Mouse (Mus musculus) embryonic facial prominence, embryonic 15.5 days (tissue): ENCODE measurements around the gene Dna2. TPM values are rescaled to one million over a fixed set of nuclear protein-coding genes. Genes with fewer than 3 reads are reported as not detected.
A peak's percentile ranks its signal among the peaks of the same experiment; 100 is the strongest.

Experiments used
- ATAC-seq: fragments of 200-750 bp; cut with Nextera tagmentation; 2 replicates; pipeline ENCODE4 v1.8.0; 2017; ENCODE audit warnings: low read depth, moderate TSS enrichment; ENCODE audit not compliant: insufficient number of reproducible peaks, low FRiP score, low TSS enrichment
- H3K27ac ChIP-seq: fragments of 300-500 bp; sonication (generic); replicated peaks from 2 replicates; pipeline ENCODE4 v1.5.1; 2015; ENCODE audit warnings: mild to moderate bottlenecking, inconsistent platforms
- H3K27me3 ChIP-seq: fragments of 300-500 bp; sonication (generic); 2 replicates; pipeline ENCODE4 v1.6.1; 2015; ENCODE audit warnings: inconsistent platforms
- H3K36me3 ChIP-seq: fragments of 300-500 bp; sonication (generic); 2 replicates; pipeline ENCODE4 v1.6.1; 2015; ENCODE audit warnings: mild to moderate bottlenecking, inconsistent platforms
- H3K4me1 ChIP-seq: fragments of 300-500 bp; sonication (generic); 2 replicates; pipeline ENCODE4 v1.6.1; 2015; ENCODE audit warnings: inconsistent platforms
- H3K4me2 ChIP-seq: fragments of 300-500 bp; sonication (generic); replicated peaks from 2 replicates; pipeline ENCODE4 v1.6.1; 2015; ENCODE audit warnings: mild to moderate bottlenecking, inconsistent platforms
- H3K4me3 ChIP-seq: fragments of 300-500 bp; sonication (generic); replicated peaks from 2 replicates; pipeline ENCODE4 v1.5.1; 2015; ENCODE audit warnings: mild to moderate bottlenecking, inconsistent platforms
- H3K9ac ChIP-seq: fragments of 300-500 bp; sonication (generic); 2 replicates; pipeline ENCODE4 v1.6.1; 2015; ENCODE audit warnings: inconsistent platforms
- H3K9me3 ChIP-seq: fragments of 300-500 bp; sonication (generic); replicated peaks from 2 replicates; pipeline ENCODE4 v1.6.1; 2016; ENCODE audit warnings: inconsistent platforms
- whole genome bisulfite sequencing: fragments of 180-500 bp; shearing (Covaris S2); methylation state at CpG from one replicate; pipeline ENCODE4 v1.1.7; 2015; 5-methylcytosine and 5-hydroxymethylcytosine counted together
- polyA plus RNA-seq: library from polyadenylated mRNA; unstranded; fragments of >200 nt; fragmentation: Nextera tagmentation; extraction: Ambion mirVana; gene quantifications from 2 replicates; pipeline ENCODE4 v1.2.1, GENCODE M21; 2015

Gene Dna2
- polyA plus RNA-seq, 1 experiment from 2014 or later, result 13.8 TPM

GRCm38 (mm10) chr10:63014168-63014567 lies 67.3 kb downstream of the Dna2 start:
- Histone ChIP-seq H3K4me1 (no peaks in the 10 kb centered on the region), H3K9me3 (no peaks in the 10 kb centered on the region), H3K9ac (no peak overlapping the region), H3K27ac (no peak overlapping the region), H3K27me3 (no peaks in the 10 kb centered on the region), H3K4me3 (no peak overlapping the region), H3K36me3 (peaks cover 69% of the 10 kb centered on the region), H3K4me2 (no peak overlapping the region)
- 85% methylated on average over 9 of the region's 9 CpGs for WGBS
- no peak for ATAC-seq

DNA sequence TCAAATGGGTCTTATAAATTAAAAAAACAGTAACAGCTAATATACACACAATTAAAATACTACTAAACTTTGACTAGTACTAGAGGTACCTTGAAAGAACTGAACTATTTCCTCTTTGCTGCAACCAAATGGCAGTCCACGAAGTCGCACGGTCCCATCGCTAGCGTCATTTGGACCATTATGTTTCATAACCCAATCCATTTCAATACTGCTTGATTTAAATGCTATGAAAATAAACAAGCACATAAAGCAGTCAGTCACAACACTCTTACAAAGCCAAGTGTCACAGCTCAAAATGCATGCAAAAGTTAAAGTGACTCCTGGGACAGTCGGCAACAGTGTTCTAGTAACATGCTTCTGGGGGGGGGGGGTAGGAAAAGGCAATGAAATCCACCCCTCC lies 72.5 kb downstream of the Dna2 start:
- Histone ChIP-seq H3K36me3 (peaks cover 23% of the 10 kb centered on the region), H3K9me3 (no peaks in the 10 kb centered on the region), H3K27me3 (no peaks in the 10 kb centered on the region), H3K9ac (no peak overlapping the region), H3K4me3 (no peak overlapping the region), H3K4me1 (peaks cover 16% of the 10 kb centered on the region), H3K4me2 (no peak overlapping the region), H3K27ac (no peak overlapping the region)
- 86% methylated on average over 6 of the region's 6 CpGs for WGBS
- no peak for ATAC-seq

GRCm38 (mm10) chr10:63021702-63022101 lies 74.9 kb downstream of the Dna2 start:
- Histone ChIP-seq H3K4me3 (peak overlapping the region; percentile 74), H3K9me3 (no peaks in the 10 kb centered on the region), H3K27me3 (no peaks in the 10 kb centered on the region), H3K36me3 (peaks cover 7% of the 10 kb centered on the region), H3K4me2 (peak overlapping the region; percentile 63), H3K4me1 (peaks cover 34% of the 10 kb centered on the region), H3K9ac (0 out of 2 replicates have a peak overlapping the region, but pooled peaks have one; percentile 89), H3K27ac (0 out of 2 replicates have a peak overlapping the region, but pooled peaks have one; percentile 100)
- no peak for ATAC-seq
- 35% methylated on average over 4 of the region's 4 CpGs for WGBS

DNA sequence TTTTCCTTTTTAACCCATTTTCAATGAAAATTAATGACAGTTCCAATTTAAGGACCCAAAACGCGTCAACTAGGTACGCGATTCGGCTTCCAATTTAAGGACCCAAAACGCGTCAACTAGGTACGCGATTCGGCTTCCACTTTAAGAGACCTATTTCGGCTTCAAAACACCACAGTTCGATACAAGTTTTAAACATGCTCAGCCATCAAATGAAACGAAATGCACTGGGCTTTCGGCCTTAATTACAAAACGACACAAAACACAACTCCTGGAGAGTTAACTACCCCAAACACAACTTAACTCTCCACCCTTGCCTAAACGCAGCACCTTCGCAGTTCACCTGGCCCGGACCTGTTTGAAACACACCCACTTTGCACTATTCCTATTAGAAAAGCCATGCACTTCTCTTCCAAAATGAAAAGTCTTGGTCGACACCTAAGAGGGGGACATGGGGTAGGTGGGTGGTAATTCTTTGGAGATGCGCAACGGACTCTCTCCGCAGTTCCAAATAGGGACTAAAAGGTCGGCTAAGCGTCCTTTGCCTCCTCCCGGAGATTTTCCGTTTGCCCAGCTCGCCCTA lies 75.8 kb downstream of the Dna2 start:
- H3K4me3 ChIP-seq, result peak overlapping the region; percentile 74
- ATAC-seq, result no peak
- H3K36me3 ChIP-seq, result no peaks in the 10 kb centered on the region
- H3K4me1 ChIP-seq, result peaks cover 34% of the 10 kb centered on the region
- under 1% methylated on average over 27 of the region's 27 CpGs for WGBS
- no peaks in the 10 kb centered on the region for H3K9me3 ChIP-seq
- H3K27ac ChIP-seq, result peak overlapping the region; percentile 100
- H3K4me2 ChIP-seq, result peak overlapping the region; percentile 63
- no peaks in the 10 kb centered on the region for H3K27me3 ChIP-seq
- peak overlapping the region; percentile 89 for H3K9ac ChIP-seq

DNA sequence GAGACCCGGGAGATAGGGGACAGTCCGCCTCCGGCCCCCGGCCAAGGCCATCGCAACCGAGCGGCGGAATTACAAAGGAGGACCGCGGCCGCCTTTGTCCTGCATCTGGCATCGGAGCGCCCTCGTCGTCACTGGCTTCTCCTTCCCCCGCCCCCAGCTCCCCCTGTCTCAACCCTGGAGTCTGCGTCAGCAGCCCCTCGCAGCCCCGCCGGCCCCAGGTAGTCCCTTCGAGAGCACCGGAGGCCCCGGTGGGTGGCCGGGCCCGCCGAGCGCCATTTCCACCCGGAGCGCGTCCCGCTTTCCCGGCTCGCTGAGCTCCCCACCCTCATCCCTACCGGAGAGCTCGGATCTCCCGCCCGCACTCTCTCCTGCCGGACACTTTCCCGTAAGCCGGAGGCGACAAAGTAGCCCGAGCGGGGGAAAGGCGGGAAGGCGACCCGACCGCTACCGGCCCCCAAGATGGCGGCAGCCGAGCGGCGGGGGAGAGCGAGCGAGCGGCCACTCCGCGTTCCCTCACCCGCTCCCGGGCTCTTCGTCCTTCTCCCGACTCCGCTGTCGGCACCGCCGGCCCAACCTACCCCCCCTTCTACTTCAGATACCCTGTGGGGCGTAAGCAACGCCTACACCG lies 76.4 kb downstream of the Dna2 start:
- Histone ChIP-seq H3K4me2 (peak overlapping the region; percentile 63), H3K4me1 (peaks cover 34% of the 10 kb centered on the region), H3K27ac (peak overlapping the region; percentile 100), H3K27me3 (no peaks in the 10 kb centered on the region), H3K9ac (peak overlapping the region; percentile 89), H3K9me3 (no peaks in the 10 kb centered on the region), H3K36me3 (no peaks in the 10 kb centered on the region), H3K4me3 (peak overlapping the region; percentile 74)
- under 1% methylated on average over 67 of the region's 68 CpGs for WGBS
- ATAC-seq, result peak; percentile 48

Other genes starting within 250 kb of the Dna2 start
- 3.1 and 5.4 TPM in 2 replicates for gene Stox1, start 220.9 kb upstream of the Dna2 start, polyA plus RNA-seq
- gene Ccar1, start 154.7 kb upstream of the Dna2 start, polyA plus RNA-seq, result 102 and 112 TPM in 2 replicates
- 24.4 and 25.4 TPM in 2 replicates for gene Tet1, start 38.0 kb upstream of the Dna2 start, polyA plus RNA-seq
- gene Slc25a16, start 26.4 kb upstream of the Dna2 start, polyA plus RNA-seq, result 12.3 and 14.4 TPM in 2 replicates
- gene Rufy2, start 33.2 kb downstream of the Dna2 start, polyA plus RNA-seq, result 26.8 and 31.0 TPM in 2 replicates
- gene Hnrnph3, start 77.2 kb downstream of the Dna2 start, polyA plus RNA-seq, result 96.3 and 100 TPM in 2 replicates
- 0.62 and 1.3 TPM in 2 replicates for gene Pbld2, start 77.3 kb downstream of the Dna2 start, polyA plus RNA-seq
- 1.1 and 1.3 TPM in 2 replicates for gene Pbld1, start 113.1 kb downstream of the Dna2 start, polyA plus RNA-seq
- gene Atoh7, start 152.6 kb downstream of the Dna2 start, polyA plus RNA-seq, result 0.24 and 0.32 TPM in 2 replicates